Mouse (Mus musculus): ENCODE data around the gene Zmynd12.

DNA sequence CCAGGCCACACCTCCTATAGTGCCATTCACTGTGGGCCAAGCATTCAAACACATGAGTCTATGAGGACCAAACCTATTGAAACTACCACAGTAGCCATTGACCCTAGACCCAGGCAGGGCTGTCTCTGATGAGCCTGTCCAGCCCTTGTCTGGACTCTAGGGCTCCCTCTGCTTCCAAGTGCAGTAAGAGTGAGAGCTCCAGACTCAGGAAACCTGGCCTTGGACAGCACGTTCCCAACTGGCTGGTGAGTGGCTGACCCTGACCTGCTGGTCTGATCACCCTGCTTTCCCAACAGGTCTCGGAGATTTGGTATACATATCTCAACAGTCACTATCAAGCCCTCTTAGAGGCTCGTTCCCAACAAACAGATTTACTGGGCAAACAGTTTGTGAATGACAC is 25.2 kb downstream of the Zmynd12 start:
- no peak for TF ChIP-seq CTCF (IDR thresholded peaks at IDR 0.05; ENCODE audit: insufficient read depth, low read length)
- no peak for TF ChIP-seq POLR2A (IDR thresholded peaks at IDR 0.05; ENCODE audit: borderline replicate concordance, extremely low read depth, low read depth, low read length)

Measured in lung, adult 2 months (tissue).